Mouse (Mus musculus) gastrocnemius, postnatal 4 days (tissue): ENCODE data around the gene Ceacam16. TPM values are rescaled to one million over a fixed set of nuclear protein-coding genes. Genes with fewer than 3 reads are reported as not detected.

ENCODE experiments used
- DNase-seq, 2 experiments: peaks; one replicate each; pipeline ENCODE4 v3.0.0; 2021 to 2022; ENCODE audit warnings: low spot score in 2 of 2, mixed read lengths in 2 of 2
- total RNA-seq, 2 experiments: library from RNA; stranded (reverse); gene quantifications; 2 replicates each; pipeline ENCODE4 v1.2.3; 2021

Gene Ceacam16
- total RNA-seq, 2 experiments from 2014 or later: not detected

DNA sequence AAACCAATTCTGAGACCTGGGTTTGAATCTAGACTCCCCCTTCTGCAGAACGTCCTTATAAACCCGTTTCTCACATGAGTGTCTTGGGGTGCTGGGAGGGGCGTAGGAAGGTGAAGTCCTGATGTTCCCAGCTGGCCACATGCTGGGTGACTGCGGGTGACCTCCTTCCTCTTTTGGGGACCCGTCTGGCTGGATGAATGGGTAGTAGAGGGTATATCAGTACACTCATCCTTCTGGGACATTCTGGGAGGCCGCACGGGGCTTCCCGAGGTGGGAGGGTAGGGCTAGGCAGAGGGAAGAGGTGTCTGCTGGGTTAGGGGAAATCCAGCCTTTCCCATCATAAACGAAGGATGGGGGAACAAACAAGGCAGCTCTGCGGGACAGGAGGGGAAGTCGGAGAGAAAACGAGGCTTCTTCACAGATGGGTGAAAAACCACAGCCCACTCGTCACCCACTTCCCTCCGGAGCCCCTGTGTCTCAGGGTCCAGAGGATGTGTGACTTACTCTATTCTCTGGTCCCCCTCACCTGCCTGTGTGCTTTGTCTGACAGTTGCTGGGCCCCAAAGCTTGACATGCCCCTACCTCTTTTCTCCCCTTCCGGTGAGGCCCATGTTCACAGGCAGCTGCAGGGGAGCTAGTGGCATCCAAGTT, 16.5 kb downstream of the Ceacam16 start:
- no peak for DNase-seq

- DNase-seq: peak; percentile 46 to 69
Observed at GRCm38 (mm10) chr7:19843561-19843960, 17.5 kb downstream of the Ceacam16 start.

- DNase-seq: no peak
Observed at GRCm38 (mm10) chr7:19842885-19843504, 18.1 kb downstream of the Ceacam16 start.

DNA sequence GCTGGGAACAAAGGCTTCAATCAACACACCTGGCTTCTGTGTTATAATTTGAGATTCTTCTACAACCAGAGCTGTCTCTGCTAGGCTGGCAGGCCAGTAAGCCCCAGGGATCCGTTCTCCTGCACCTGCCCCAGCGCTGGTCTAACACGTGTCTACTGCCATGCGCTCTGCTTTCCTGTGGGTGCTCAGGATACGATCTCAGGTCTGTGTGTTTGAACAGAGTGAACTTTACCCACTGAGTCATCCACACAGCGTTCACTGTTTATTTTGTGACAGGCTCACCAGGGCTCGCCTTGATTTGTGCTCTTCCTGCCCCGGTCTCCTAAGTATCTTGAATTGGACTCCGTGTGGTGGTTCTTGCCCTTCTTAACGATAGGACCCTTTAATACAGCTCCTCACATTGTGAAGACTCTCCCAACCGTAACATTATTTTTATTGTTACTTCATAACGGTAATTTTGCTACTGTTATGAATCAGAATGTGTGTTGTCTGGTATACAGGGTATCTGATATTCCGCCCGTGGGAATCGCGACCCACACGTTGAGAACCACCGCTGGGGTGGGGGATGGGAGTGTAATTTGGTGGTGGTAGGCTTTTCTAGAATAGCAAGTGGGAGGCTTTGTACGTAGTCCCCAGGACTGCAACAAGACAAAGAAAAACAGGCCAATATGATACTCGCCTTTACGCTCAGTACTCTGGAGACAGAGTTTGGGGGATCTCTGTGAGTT, 19.2 kb downstream of the Ceacam16 start:
- DNase-seq: no peak

DNA sequence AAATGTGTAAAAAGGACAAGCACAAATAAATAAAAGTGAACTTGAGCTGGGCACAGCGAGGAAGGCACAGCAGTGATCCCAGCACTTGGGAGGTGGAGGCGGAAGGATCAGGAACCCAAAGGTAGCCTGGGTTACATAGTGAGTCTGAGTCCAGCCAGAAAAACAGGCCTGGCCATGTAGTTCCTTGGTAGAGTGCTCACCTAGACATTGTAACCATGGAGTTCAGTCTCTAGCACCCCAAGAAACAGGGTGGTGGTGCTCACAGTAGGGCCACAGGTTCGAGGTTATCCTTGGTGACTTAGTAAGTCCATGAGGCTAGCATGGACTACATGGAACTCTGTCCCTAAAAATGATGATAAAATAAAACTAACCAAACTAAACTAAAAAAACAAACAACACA, 20.2 kb downstream of the Ceacam16 start:
- no peak for DNase-seq

- DNase-seq: no peak
Observed at GRCm38 (mm10) chr7:19840371-19840770, 20.7 kb downstream of the Ceacam16 start.

DNA sequence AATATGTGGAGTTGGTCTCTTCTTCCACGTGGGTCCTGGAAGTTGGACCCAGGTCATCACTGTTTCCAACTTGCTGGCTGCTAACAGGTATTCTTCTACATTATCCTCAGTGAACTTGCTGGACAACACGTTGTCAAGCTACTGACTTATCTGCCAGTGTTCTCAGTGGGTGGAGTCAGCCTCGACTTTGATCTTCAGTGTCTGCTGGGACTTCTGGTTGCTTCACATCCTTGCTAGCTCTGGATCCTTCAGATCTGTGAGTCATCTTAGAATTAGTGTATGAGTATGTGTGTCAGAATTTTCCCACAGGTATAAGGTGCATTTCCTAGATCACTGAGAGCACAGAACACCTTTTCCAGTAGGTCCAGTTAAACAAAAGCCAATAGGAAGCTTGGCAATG, 24.3 kb downstream of the Ceacam16 start:
- no peak for DNase-seq

DNA sequence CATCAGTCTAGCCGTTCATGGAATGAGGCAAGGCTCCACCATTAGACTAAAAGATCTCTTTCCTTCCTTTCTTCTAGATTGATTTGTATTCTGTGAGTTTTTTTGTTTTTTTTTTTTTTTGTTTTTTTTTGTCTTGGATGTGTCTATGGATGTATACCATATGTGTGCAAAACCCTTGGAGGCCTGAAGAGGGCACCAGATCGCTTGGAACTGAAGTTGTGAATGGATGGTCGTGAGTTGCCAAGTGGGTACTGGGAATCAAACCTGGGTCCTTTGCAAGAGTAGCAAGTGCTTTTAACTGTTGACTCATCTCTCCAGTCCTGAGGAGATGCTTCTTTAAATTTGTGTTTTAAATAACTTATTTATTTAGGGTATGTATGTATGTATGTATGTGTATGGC, 27.0 kb downstream of the Ceacam16 start:
- DNase-seq: no peak

DNA sequence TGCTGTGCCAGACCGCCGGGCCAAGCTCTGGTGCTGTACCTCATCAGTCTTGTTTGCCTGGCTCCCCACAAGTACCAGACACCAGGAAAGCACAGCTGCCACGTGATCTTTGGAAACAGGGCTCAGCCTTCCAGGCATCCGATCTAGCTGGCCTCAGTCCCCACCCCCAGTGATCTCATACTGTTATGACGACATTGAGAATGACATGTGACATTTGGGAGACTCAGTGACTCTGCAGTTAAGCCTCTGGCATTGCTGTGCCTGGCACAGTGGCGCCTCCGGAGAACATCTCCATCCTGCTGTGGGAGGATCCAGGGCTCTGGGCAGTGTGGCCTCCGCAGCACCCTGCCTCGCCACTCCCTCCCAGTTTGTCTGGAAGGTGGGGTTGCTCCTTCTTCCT, 29.3 kb downstream of the Ceacam16 start:
- no peak for DNase-seq

- peak; percentile 75 to 84 for DNase-seq
Observed at GRCm38 (mm10) chr7:19830682-19831156, 30.4 kb downstream of the Ceacam16 start.

DNA sequence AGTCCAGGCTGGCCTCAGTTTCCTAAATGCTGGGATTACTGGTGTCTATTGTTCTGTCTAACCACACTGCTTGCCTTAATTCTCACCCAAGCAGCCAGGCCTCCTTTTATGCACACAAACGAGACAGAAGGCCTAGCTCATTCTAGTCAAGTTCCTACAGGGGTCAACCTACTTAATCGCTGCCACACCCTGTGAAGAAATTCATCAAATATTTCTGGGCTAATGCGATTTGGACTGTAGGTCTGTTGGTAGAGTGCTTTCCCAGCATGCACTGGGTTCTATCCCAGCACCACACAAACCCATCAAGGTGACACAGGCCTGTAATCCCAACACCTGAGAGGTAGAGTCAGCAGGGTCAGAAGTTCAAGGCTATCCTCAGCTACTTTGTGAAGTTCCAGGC, 31.4 kb downstream of the Ceacam16 start:
- no peak for DNase-seq

GRCm38 (mm10) chr7:19826756-19827155, 34.3 kb downstream of the Ceacam16 start:
- peak in 1 of 2 experiments; percentile 45 for DNase-seq

- peak; percentile 85 to 90 for DNase-seq
Observed at GRCm38 (mm10) chr7:19824182-19824973, 36.7 kb downstream of the Ceacam16 start.

DNA sequence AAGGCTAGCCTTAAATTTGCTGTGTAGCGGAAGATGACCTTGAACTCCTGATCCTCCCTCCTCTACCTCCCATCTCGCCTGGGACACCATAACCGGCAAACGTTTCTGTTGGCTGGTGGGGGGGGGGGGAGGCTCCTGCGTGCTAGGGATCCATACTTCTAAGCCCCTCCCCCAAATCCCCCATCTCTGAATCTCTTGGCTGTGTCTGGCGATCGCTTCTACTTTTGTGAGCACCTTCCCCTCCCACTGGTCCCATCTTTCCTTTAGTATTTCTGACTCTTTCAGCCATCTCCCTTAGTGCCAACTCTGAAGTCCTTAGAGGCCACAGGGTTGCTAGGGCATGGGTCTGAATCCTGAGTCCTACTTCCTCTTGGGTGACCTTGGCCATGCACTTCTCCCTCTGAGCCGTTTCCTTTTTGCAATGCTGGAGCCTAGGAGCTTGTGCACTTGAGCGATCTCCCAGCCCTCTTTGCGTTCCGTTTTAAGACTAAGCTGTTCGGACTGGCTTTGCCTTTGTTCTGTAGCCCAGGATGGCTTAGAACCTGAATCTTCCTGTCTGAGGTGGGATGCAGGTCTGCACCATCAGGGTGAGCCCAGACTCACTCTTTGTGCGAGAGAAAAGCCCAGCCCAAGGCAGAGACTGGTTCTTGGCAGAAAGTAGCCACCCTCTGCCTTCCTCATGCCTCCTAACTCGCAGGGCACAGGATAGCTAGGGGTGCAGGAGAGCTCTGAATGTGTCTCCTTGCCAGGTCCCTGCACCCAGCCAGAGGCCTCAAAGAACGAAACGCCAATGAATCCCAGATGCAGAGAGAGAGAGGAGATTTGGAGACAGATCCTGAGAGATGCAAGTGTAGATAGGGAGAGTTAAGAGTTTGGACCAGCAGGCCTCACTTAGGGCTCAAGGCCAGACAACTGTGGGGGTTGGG, 37.6 kb downstream of the Ceacam16 start:
- DNase-seq: no peak

DNA sequence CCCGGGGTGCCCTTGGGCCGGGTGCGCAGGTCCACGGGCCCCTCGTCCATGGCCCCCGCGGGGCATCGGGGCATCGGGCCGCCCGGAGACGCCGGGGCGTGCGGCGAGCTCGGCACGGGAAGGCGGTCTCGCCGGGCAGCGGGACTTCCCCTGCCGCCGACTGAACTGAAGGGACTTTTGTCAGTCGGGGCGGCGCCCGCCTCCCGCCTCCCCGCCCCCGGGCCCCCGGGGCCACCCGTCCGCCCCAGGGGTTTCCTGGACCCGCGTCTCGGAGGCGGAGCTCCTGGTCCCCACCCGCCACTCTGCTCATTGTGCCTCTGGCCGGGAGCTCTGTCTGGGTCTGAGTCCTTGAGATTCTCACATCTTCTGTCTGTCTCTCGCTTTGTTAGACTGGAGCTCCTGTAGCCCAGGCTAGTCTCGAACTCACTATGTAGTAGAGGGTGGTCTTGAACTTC, 38.5 kb downstream of the Ceacam16 start, which contains the start of gene Bcl3:
Bcl3 (minus strand) TSS at position 167 of the 455 bp plus-strand sequence.
- DNase-seq: peak; percentile 41 to 48

GRCm38 (mm10) chr7:19822193-19822592, 38.9 kb downstream of the Ceacam16 start:
- peak in 1 of 2 experiments; percentile 29 for DNase-seq

DNA sequence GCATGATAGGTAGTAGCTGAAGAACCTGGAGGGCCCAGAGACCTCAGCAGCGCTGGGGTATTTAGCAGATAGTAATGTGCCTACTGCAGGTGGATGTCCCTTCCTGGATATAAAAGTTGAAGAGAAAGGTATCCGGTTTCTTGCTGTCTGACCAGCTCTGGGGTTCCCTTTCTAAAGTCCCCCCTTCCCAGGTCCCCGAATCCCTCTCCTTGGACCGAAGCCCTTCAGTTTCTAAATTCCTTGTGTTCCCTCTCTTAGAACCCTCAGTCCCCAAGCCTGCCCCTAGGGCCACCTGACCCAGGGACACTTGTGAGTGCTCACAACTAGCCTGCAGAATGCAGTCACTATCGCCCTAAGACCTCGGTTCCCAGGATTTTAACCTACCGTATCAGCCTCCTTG, 39.5 kb downstream of the Ceacam16 start:
- no peak for DNase-seq

DNA sequence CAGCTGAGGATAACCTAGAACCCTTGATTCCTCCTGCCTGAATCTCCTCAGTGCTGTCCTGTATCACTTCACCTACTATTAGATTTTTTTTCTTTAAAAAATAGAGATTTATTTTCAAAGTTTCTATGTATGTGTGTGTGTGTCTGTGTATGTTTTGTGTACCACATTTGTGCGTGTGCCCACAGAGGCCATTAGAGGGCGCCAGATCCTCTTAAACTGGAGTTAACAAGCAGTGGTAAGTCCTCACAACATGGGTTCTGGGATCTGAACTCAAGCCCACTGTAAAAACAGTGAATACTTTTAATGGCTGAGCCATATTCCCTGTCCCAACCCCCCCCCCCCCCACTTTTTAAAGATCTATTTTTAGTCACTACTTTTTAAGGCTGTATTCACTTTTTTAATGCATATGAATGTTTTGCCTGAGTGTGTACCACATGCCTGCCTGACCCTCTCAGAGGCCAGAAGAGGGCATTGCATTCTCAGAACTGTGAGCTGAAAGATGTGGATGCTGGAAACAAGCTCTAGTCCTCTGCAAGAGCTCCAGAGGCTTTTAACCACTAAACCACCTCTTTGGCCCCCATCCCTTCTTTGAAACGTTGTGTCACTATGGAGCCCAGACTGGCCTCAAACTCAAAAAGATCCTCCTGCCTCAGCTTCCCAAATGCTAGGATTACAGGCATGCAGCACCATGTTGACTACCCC, 40.6 kb downstream of the Ceacam16 start:
- no peak for DNase-seq

GRCm38 (mm10) chr7:19818875-19819274, 42.2 kb downstream of the Ceacam16 start:
- DNase-seq: no peak
